Mouse (Mus musculus) limb, embryonic 12.5 days (tissue): ENCODE results near the gene Iqcd. TPM values are rescaled to one million over a fixed set of nuclear protein-coding genes. Genes with fewer than 3 reads are reported as not detected.

ENCODE experiments used
- ATAC-seq: fragments of 200-750 bp; cut with Nextera tagmentation; 2 replicates; pipeline ENCODE4 v1.8.0; 2017; ENCODE audit warnings: low read depth, moderate TSS enrichment; ENCODE audit not compliant: insufficient number of reproducible peaks, insufficient read depth, low FRiP score, low TSS enrichment
- H3K27ac ChIP-seq: fragments of 300-500 bp; sonication (generic); 2 replicates; pipeline ENCODE4 v1.5.1; 2016; ENCODE audit warnings: mild to moderate bottlenecking, moderate library complexity
- H3K27me3 ChIP-seq: fragments of 300-500 bp; sonication (generic); 2 replicates; pipeline ENCODE4 v1.6.1; 2016; ENCODE audit warnings: mild to moderate bottlenecking, moderate library complexity
- H3K36me3 ChIP-seq: fragments of 300-500 bp; sonication (generic); 2 replicates; pipeline ENCODE4 v1.6.1; 2016; ENCODE audit warnings: mild to moderate bottlenecking, moderate library complexity
- H3K4me1 ChIP-seq: fragments of 300-500 bp; sonication (generic); replicated peaks from 2 replicates; pipeline ENCODE4 v1.6.1; 2016
- H3K4me2 ChIP-seq: fragments of 300-500 bp; sonication (generic); 2 replicates; pipeline ENCODE4 v1.6.1; 2016; ENCODE audit warnings: mild to moderate bottlenecking, moderate library complexity
- H3K4me3 ChIP-seq: fragments of 300-500 bp; sonication (generic); replicated peaks from 2 replicates; pipeline ENCODE4 v1.5.1; 2016; ENCODE audit warnings: mild to moderate bottlenecking
- H3K9ac ChIP-seq: fragments of 300-500 bp; sonication (generic); replicated peaks from 2 replicates; pipeline ENCODE4 v1.6.1; 2016; ENCODE audit warnings: mild to moderate bottlenecking, moderate library complexity
- H3K9me3 ChIP-seq: fragments of 300-500 bp; sonication (generic); 2 replicates; pipeline ENCODE4 v1.6.1; 2016; ENCODE audit warnings: mild to moderate bottlenecking, moderate library complexity
- WGBS: fragments of 180-500 bp; shearing (Covaris S2); methylation state at CpG from one replicate; pipeline ENCODE4 v1.1.7; 2016; 5-methylcytosine and 5-hydroxymethylcytosine counted together
- polyA plus RNA-seq: library from polyadenylated mRNA; unstranded; fragments of >200 nt; fragmentation: Nextera tagmentation; extraction: Ambion mirVana; gene quantifications from 2 replicates; pipeline ENCODE4 v1.2.1, GENCODE M21; 2016

Iqcd gene
- polyA plus RNA-seq, result 0.64 and 0.93 TPM in 2 replicates

DNA sequence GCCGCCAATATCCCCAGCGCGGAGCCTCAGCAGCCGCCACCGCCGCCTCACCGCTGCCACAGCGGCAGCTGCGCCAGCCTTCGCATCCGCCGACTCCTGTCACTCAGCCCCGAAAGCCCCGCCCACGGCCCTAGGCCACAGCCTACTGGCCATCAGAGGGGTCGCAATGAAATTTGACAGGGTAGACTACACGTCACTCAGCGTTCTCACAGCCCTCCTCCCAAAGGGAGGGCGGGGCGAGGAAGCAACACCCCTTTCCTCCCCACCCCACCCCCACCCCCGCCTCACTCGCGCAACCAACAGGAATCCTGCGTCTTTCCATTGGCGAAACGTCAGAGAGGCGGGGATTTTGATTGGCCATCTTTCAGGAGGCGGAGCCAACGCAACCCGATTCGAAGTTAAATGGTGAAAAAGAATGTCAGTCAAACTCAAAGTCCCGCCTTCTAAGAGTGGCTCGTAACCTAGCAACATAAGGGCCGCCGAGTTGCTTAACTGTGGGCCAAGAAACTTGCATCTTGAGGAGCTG, at the start of gene Iqcd, which contains the start of gene Tpcn1:
TSS of gene Iqcd (plus strand) at position 448 of the 526 bp plus-strand sequence.
TSS of gene Tpcn1 (minus strand) at position 105 of the 526 bp plus-strand sequence.
- peak; percentile 96 for ATAC-seq
- H3K36me3 ChIP-seq, result peaks cover 16% of the 10 kb centered on the region
- under 1% methylated on average over 35 of the region's 35 CpGs for WGBS
- peak within 1 kb of the TSS; percentile 94 for H3K4me2 ChIP-seq
- H3K4me1 ChIP-seq, result peaks cover 29% of the 10 kb centered on the region
- peak within 1 kb of the TSS; percentile 81 for H3K9ac ChIP-seq
- H3K9me3 ChIP-seq, result no peaks in the 10 kb centered on the region
- peak within 1 kb of the TSS; percentile 59; the same call in 1 of the 2 replicates for H3K27ac ChIP-seq
- H3K27me3 ChIP-seq, result no peaks in the 10 kb centered on the region
- peak within 1 kb of the TSS; percentile 72 for H3K4me3 ChIP-seq

DNA sequence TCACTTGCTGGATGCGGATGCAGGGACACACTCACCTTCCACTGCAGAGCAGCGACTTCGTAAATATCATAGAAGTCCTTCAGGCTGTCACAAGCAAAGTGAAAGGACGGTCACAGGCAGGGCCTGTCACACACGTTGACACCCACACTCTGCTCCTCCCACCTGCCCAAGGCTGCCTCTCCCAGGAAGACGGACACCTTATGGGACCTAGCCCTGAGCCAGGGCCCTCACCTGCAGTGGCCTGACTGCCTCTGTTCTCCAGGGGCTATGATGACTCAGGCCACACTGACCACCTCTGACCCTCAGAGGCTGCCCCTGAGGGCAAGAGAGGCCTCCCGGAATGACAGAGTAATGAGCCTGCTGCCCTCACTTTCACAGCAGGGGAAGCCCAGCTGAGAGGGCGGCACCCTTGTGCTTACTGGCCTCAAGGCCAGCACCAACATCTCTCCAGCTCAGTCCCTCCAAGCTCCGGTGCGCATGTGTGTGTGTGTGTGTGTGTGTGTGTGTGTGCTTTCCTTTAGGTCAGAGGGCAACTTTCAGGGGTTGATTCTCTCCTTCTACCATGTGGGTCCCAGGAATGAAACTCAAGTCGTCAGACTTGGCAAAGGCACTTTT, 40.5 kb upstream of the Iqcd start:
- no peaks in the 10 kb centered on the region for H3K9me3 ChIP-seq
- H3K36me3 ChIP-seq, result peaks cover 54% of the 10 kb centered on the region
- H3K4me3 ChIP-seq, result no peak overlapping the region
- no peak overlapping the region for H3K9ac ChIP-seq
- H3K27me3 ChIP-seq, result no peaks in the 10 kb centered on the region
- H3K4me1 ChIP-seq, result no peaks in the 10 kb centered on the region
- no peak overlapping the region for H3K27ac ChIP-seq
- ATAC-seq, result no peak
- H3K4me2 ChIP-seq, result no peak overlapping the region
- WGBS, result 70% methylated on average over 11 of the region's 11 CpGs

DNA sequence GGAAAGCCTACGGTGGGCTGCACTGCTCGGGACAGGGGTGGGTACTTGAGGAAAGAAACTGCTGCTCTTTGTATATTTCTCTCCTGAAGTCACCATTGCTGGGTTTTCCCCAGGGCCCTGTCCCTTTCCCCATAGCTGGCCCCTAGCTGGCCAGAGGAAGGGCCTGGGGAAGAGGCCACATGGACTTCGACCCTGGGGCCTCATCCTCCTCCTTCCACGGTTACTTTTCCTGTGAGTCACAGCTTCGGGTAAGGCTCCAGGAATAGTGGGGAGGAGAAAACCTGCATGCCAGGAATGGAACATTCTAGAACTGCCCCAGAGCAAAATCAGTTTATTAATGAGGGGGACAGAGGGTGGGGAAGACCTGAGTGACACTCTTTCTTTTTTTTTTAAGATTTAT, 38.7 kb upstream of the Iqcd start:
- 77% methylated on average over 5 of the region's 5 CpGs for WGBS
- Histone ChIP-seq H3K4me3 (no peak overlapping the region), H3K4me2 (no peak overlapping the region), H3K4me1 (no peaks in the 10 kb centered on the region), H3K27me3 (no peaks in the 10 kb centered on the region), H3K9me3 (no peaks in the 10 kb centered on the region), H3K27ac (no peak overlapping the region), H3K36me3 (peaks cover 57% of the 10 kb centered on the region), H3K9ac (no peak overlapping the region)
- no peak for ATAC-seq

DNA sequence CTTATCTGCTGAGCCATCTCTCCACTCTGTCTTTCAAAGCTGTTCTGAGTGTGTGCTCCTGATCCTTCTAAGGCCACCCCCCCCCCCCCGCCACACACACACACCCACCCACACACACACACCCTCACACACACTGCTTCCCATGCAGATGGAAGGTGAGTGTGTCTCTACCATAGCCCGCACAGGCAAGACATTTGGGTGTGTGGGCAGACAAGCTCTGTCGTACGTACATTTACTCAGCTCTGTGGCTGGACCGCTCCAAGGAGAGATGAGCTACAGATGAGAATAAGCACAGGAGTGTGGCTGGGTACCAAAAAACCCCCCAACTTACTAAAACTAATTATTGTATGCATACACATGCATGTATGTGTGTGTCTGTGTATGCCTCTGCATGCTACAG, 38.1 kb upstream of the Iqcd start:
- Histone ChIP-seq H3K9me3 (no peaks in the 10 kb centered on the region), H3K27ac (no peak overlapping the region), H3K4me3 (no peak overlapping the region), H3K4me1 (no peaks in the 10 kb centered on the region), H3K36me3 (peaks cover 63% of the 10 kb centered on the region), H3K4me2 (no peak overlapping the region), H3K27me3 (no peaks in the 10 kb centered on the region), H3K9ac (no peak overlapping the region)
- WGBS, result 98% methylated on average over 5 of the region's 5 CpGs
- no peak for ATAC-seq

DNA sequence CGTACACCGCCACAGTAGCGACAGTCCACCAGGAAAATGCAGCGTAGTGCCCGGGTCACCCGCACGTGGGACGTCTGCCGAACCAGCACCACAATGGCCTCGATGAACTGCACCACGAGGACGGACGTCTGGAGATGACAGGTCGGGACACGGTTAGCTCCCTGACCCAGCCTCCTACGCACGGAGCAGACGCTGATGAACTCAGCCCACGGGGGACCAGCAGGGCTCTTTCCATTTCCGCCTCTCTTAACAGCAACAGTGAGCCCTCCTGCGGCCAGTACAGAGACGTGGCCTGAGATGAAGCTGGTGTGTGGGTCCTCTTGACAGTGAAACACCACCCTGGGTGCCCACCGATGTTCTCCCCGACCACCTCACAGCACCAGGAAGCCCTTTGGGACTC, 32.9 kb upstream of the Iqcd start:
- Histone ChIP-seq H3K36me3 (peaks cover 61% of the 10 kb centered on the region), H3K4me1 (peaks cover 21% of the 10 kb centered on the region), H3K9me3 (no peaks in the 10 kb centered on the region), H3K4me2 (no peak overlapping the region), H3K9ac (no peak overlapping the region), H3K27me3 (no peaks in the 10 kb centered on the region), H3K27ac (no peak overlapping the region), H3K4me3 (no peak overlapping the region)
- WGBS, result 89% methylated on average over 24 of the region's 24 CpGs
- no peak for ATAC-seq

DNA sequence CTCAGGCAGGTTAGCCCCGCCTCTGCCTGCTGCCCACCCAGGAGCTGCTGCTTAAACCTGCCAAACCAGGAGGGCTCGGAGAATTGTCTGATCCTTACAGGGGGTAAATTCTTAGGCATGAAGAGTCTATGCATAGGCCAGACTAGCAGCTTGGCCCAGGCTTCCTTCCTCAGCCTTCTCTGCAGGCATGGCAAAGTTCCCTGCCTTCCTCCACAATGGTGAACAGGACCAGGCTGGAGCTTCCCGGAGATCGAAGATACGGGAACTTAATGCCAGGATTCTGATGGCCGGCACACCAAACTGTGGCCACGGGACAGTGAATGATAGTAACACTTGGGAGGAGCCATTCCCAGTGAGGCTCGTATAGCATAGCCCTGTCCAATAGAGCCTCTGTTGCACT, 30.8 kb upstream of the Iqcd start:
- Histone ChIP-seq H3K27ac (no peak overlapping the region), H3K4me1 (peaks cover 40% of the 10 kb centered on the region), H3K4me2 (no peak overlapping the region), H3K27me3 (no peaks in the 10 kb centered on the region), H3K9ac (no peak overlapping the region), H3K4me3 (no peak overlapping the region), H3K9me3 (no peaks in the 10 kb centered on the region), H3K36me3 (peaks cover 44% of the 10 kb centered on the region)
- 83% methylated on average over 8 of the region's 8 CpGs for WGBS
- no peak for ATAC-seq

DNA sequence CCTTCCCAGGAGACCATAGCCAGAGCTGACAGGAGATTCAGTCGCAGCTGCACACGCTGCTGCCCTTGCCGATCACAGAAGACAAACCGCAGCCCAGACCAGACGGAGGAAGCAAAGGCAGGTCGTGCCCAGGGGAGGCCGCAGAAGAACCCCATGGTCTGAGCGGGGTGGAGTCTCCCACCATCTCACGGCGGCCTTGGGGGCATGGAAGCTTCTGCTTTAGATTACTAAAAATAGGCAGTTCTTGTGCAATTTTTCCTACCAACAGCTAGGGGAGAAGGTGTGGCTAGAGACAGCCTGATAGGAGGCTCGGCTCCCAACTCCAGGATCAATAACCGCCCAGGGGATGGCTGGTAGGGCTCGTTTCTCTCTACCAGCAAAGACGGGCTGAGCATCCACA, 30.1 kb upstream of the Iqcd start:
- H3K9ac ChIP-seq, result no peak overlapping the region
- H3K4me2 ChIP-seq, result no peak overlapping the region
- H3K4me1 ChIP-seq, result peaks cover 47% of the 10 kb centered on the region
- H3K9me3 ChIP-seq, result no peaks in the 10 kb centered on the region
- peak overlapping the region; percentile 53; the same call in 1 of the 2 replicates for H3K27ac ChIP-seq
- no peak overlapping the region for H3K4me3 ChIP-seq
- ATAC-seq, result no peak
- H3K36me3 ChIP-seq, result peaks cover 37% of the 10 kb centered on the region
- no peaks in the 10 kb centered on the region for H3K27me3 ChIP-seq
- 64% methylated on average over 14 of the region's 14 CpGs for WGBS

DNA sequence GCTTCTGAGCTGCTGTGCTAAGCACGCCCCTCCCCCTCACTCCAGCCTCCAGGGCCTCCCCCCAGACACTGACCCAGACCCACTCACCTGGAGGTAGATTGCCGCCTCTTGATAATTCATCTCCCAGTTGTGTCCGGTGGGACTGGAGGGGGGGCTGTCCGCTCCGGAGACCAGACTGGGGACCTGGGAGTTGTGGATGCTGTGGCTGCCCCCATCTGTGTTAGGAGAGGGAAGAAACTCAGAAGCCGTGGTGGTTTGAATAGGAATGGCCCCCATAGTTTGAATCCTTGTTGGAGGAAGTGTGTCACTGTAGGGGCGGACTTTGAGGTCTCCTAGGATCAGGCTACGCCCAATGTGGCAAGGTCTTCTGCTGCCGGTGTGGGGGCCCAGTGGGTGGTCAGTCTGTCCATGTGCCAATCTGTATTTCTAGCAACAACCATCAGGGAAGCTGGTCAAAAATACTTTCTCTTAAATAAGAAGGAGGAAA, 28.6 kb upstream of the Iqcd start:
- Histone ChIP-seq H3K9ac (no peak overlapping the region), H3K36me3 (peaks cover 25% of the 10 kb centered on the region), H3K27me3 (no peaks in the 10 kb centered on the region), H3K4me2 (peak overlapping the region; percentile 36; the same call in 1 of the 2 replicates), H3K27ac (peak overlapping the region; percentile 75), H3K9me3 (no peaks in the 10 kb centered on the region), H3K4me3 (no peak overlapping the region), H3K4me1 (peaks cover 59% of the 10 kb centered on the region)
- WGBS, result 59% methylated on average over 9 of the region's 9 CpGs
- ATAC-seq, result no peak

DNA sequence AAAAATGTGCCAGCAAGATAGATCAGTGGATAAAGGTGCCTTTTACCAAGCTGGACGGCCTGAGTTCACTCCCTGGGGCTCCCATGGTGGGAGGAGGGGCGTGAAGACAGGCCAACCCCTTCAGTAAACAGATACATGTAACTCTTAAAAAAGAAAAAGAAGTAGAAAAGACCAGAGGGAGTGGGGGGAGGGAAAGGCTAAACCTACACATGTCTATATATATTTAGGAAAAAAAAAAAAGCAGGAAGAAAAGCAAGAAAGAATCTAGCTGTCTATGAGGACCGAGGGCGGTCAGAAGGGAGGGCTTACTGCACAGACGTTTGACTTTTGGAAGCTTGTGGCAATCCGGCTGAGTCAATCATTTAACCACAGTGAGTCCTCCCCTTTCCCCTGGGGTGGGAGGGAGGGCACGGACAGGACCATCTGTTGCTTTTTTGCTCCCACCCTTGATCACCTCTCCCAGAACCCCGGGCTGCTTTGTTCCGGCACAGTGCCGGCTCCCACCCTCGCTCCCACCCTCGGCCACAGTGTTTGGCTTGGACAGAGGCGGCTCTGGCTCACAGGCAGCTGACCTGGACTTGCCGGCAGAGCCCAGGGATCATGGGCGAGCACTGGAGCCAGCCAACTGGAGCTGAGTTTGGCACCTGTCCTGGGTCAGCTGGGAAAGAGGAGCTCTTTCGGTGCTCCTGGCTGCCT, 28.1 kb upstream of the Iqcd start:
- 18% methylated on average over 16 of the region's 16 CpGs for WGBS
- peak overlapping the region; percentile 75 for H3K27ac ChIP-seq
- H3K9ac ChIP-seq, result 0 out of 2 replicates have a peak overlapping the region, but pooled peaks have one; percentile 0
- H3K36me3 ChIP-seq, result peaks cover 19% of the 10 kb centered on the region
- no peak for ATAC-seq
- H3K4me3 ChIP-seq, result no peak overlapping the region
- H3K27me3 ChIP-seq, result no peaks in the 10 kb centered on the region
- peaks cover 65% of the 10 kb centered on the region for H3K4me1 ChIP-seq
- H3K4me2 ChIP-seq, result peak overlapping the region; percentile 36
- no peaks in the 10 kb centered on the region for H3K9me3 ChIP-seq

DNA sequence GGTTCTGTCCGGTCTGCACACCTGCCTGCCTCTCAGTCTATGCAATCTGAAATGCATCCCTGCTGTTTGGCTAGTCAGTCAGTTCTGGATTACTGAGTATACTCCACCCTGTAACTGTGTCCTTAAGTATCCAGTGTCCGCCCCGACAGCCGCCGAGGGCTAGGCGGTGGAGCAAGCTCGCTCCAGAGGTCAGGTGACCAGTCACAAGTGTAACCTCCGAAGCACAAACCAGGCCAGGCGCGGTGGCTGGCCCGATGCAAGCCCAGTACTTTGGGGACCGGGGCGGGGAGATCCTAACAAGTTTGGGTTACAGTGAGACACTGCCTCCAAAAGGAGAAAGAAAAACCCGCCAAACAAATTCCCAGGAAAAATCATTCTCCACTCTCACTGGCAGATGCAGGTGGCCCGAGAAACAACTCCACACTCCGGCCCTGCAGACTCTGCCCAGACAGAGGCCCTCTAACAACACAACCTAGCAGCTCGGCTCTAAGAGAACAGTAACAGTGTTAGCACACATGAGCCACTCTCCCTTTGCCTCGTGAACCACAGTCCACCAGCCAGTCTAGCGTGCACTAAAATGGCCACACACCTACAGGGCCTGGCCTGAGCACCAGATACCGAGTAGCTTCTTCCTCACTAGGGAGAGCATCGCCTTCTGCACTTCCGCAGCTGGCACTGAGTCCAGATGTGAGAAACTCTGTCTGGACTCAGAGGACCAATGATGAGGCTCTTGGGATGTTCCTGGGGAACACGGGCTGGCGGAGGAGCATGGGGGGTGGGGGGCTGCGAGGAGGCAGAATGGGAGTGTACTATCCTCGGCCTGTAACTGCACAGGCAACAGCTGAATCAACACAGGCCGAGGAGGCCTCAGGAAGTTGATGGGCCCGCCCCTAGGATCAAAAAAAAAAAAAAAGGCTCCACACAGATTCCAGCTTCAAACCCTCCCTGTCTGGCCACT, 25.6 kb upstream of the Iqcd start:
- Histone ChIP-seq H3K4me1 (peaks cover 90% of the 10 kb centered on the region), H3K4me2 (peak overlapping the region; percentile 26), H3K36me3 (no peaks in the 10 kb centered on the region; the same call in 1 of the 2 replicates), H3K27me3 (no peaks in the 10 kb centered on the region), H3K9ac (no peak overlapping the region), H3K9me3 (no peaks in the 10 kb centered on the region), H3K27ac (peak overlapping the region; percentile 95), H3K4me3 (no peak overlapping the region)
- WGBS, result 47% methylated on average over 28 of the region's 28 CpGs
- ATAC-seq, result peak; percentile 43; the same call in 1 of the 2 replicates
